Mouse (Mus musculus) stomach, embryonic 14.5 days (tissue): ENCODE measurements around the gene A730071L15Rik. TPM values are rescaled to one million over a fixed set of nuclear protein-coding genes. Genes with fewer than 3 reads are reported as not detected.
A peak's percentile ranks its signal among the peaks of the same experiment; 100 is the strongest.

Experiments used
- ATAC-seq: fragments of 200-750 bp; cut with Nextera tagmentation; 2 replicates; pipeline ENCODE4 v1.8.0; 2017; ENCODE audit warnings: low read depth, moderate TSS enrichment; ENCODE audit not compliant: insufficient number of reproducible peaks, insufficient read depth, low FRiP score
- H3K27ac ChIP-seq: fragments of 300-500 bp; sonication (generic); 2 replicates; pipeline ENCODE4 v1.5.1; 2014; ENCODE audit warnings: mild to moderate bottlenecking, low read length, moderate library complexity, mixed read lengths
- H3K27me3 ChIP-seq: fragments of 300-500 bp; sonication (generic); 2 replicates; pipeline ENCODE4 v1.6.1; 2014; ENCODE audit warnings: low read length, control low read depth, mixed read lengths; ENCODE audit not compliant: control insufficient read depth, insufficient read depth
- H3K36me3 ChIP-seq: fragments of 300-500 bp; sonication (generic); 2 replicates; pipeline ENCODE4 v1.6.1; 2014; ENCODE audit warnings: mild to moderate bottlenecking, control low read depth, low read length, moderate library complexity, mixed read lengths; ENCODE audit not compliant: control insufficient read depth, insufficient read depth
- H3K4me1 ChIP-seq: fragments of 300-500 bp; sonication (generic); 2 replicates; pipeline ENCODE4 v1.6.1; 2014; ENCODE audit warnings: low read length, control low read depth, mixed read lengths; ENCODE audit not compliant: control insufficient read depth, insufficient read depth
- H3K4me2 ChIP-seq: fragments of 300-500 bp; sonication (generic); replicated peaks from 2 replicates; pipeline ENCODE4 v1.6.1; 2014; ENCODE audit warnings: low read depth, low read length, control low read depth
- H3K4me3 ChIP-seq: fragments of 300-500 bp; sonication (generic); 2 replicates; pipeline ENCODE4 v1.5.1; 2014; ENCODE audit warnings: low read depth, low read length, control low read depth
- H3K9ac ChIP-seq: fragments of 300-500 bp; sonication (generic); replicated peaks from 2 replicates; pipeline ENCODE4 v1.6.1; 2014; ENCODE audit warnings: low read depth, mild to moderate bottlenecking, control low read depth, low read length, moderate library complexity, mixed read lengths
- H3K9me3 ChIP-seq: fragments of 300-500 bp; sonication (generic); 2 replicates; pipeline ENCODE4 v1.6.1; 2016; ENCODE audit warnings: low read depth, low read length, control low read depth; ENCODE audit not compliant: control insufficient read depth
- WGBS: fragments of 180-500 bp; shearing (Covaris S2); extraction: QIAGEN DNeasy Blood & Tissue Kit; methylation state at CpG from one replicate; pipeline ENCODE4 v1.1.7; 2014; 5-methylcytosine and 5-hydroxymethylcytosine counted together
- polyA plus RNA-seq: library from polyadenylated mRNA; unstranded; fragments of >200 nt; fragmentation: Nextera tagmentation; extraction: Ambion mirVana; gene quantifications from 2 replicates; pipeline ENCODE4 v1.2.1, GENCODE M21; 2014

A730071L15Rik gene
- polyA plus RNA-seq, 1 experiment from 2014 or later, result 0.93 TPM

DNA sequence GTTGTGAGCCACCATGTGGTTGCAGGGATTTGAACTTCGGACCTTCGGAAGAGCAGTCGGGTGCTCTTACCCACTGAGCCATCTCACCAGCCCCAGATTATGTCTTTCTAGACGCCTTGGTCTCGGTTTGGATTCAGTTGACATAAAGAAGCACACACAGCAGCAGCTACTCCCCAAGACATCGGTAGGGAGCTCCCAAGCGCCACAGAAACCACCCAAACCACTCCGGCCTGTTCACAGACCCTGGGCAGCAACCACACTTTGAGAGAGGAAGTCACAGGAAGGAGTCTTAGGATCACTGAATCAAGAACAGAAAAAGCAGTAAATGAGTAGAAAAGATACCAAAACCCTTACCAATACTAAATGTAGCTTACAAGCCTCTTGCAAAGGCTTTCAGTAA is 3.0 kb upstream of the A730071L15Rik start:
- no peaks in the 10 kb centered on the region for H3K9me3 ChIP-seq
- no peak overlapping the region for H3K27ac ChIP-seq
- peaks cover 10% of the 10 kb centered on the region for H3K4me1 ChIP-seq
- WGBS, result 89% methylated on average over 8 of the region's 8 CpGs
- no peak overlapping the region for H3K4me3 ChIP-seq
- H3K36me3 ChIP-seq, result peaks cover 10% of the 10 kb centered on the region
- H3K9ac ChIP-seq, result no peak overlapping the region
- H3K27me3 ChIP-seq, result no peaks in the 10 kb centered on the region
- H3K4me2 ChIP-seq, result no peak overlapping the region
- no peak for ATAC-seq

- no peak overlapping the region for H3K27ac ChIP-seq
- H3K9ac ChIP-seq, result no peak overlapping the region
- no peak overlapping the region for H3K4me3 ChIP-seq
- 85% methylated on average over 4 of the region's 4 CpGs for WGBS
- H3K27me3 ChIP-seq, result no peaks in the 10 kb centered on the region
- H3K9me3 ChIP-seq, result no peaks in the 10 kb centered on the region
- no peaks in the 10 kb centered on the region; the same call in 1 of the 2 replicates for H3K36me3 ChIP-seq
- H3K4me2 ChIP-seq, result peak overlapping the region; percentile 57; the same call in 1 of the 2 replicates
- ATAC-seq, result no peak
- peaks cover 10% of the 10 kb centered on the region for H3K4me1 ChIP-seq
Observed at GRCm38 (mm10) chr11:6198449-6198848, 1.4 kb upstream of the A730071L15Rik start.

GRCm38 (mm10) chr11:6200087-6200569 is 299 bp downstream of the A730071L15Rik start, which contains the start of gene Nudcd3:
Nudcd3 (minus strand) TSS chr11:6200415.
- WGBS, result under 1% methylated on average over 39 of the region's 39 CpGs

DNA sequence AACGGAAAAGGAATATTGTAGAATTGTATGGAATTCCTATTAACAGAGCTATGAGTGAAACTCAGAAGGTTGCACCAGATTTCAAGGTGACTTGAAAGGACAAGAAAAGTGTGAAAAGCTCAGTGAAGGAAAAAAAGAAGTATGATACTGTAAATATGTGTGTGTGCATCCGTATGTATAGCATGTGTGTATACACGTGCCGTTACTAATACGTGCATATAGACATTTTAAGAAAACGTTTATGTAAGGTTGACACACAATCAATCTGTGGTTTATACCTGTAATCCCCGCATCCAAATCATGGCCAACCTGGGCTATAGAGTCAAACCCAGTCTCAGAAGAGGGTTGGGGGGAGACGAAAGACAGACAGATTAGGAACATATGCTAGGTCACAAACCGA is 741 bp downstream of the A730071L15Rik start:
- H3K4me3 ChIP-seq, result peak overlapping the region; percentile 97
- no peaks in the 10 kb centered on the region for H3K9me3 ChIP-seq
- peak overlapping the region; percentile 82; the same call in 1 of the 2 replicates for H3K9ac ChIP-seq
- WGBS, result 23% methylated on average over 9 of the region's 9 CpGs
- no peak for ATAC-seq
- H3K36me3 ChIP-seq, result no peaks in the 10 kb centered on the region; the same call in 1 of the 2 replicates
- H3K4me2 ChIP-seq, result peak overlapping the region; percentile 57
- H3K27me3 ChIP-seq, result no peaks in the 10 kb centered on the region
- peaks cover 10% of the 10 kb centered on the region for H3K4me1 ChIP-seq
- peak overlapping the region; percentile 95; the same call in 1 of the 2 replicates for H3K27ac ChIP-seq

More at GRCm38 (mm10) chr11:6200087-6200569, 299 bp downstream of the A730071L15Rik start, which contains the start of gene Nudcd3:
- Histone ChIP-seq H3K27ac (peak within 1 kb of the TSS; percentile 95), H3K4me1 (peaks cover 10% of the 10 kb centered on the region), H3K9ac (peak within 1 kb of the TSS; percentile 82), H3K9me3 (no peaks in the 10 kb centered on the region), H3K4me2 (peak within 1 kb of the TSS; percentile 57), H3K27me3 (no peaks in the 10 kb centered on the region), H3K4me3 (peak within 1 kb of the TSS; percentile 97), H3K36me3 (no peaks in the 10 kb centered on the region; the same call in 1 of the 2 replicates)
- peak; percentile 96 for ATAC-seq

GRCm38 (mm10) chr11:6207090-6207489 is 7.3 kb downstream of the A730071L15Rik start:
- no peaks in the 10 kb centered on the region for H3K36me3 ChIP-seq
- H3K4me1 ChIP-seq, result no peaks in the 10 kb centered on the region
- WGBS, result 79% methylated on average over 2 of the region's 2 CpGs
- no peak overlapping the region for H3K9ac ChIP-seq
- H3K9me3 ChIP-seq, result no peaks in the 10 kb centered on the region
- H3K4me2 ChIP-seq, result no peak overlapping the region
- H3K27me3 ChIP-seq, result no peaks in the 10 kb centered on the region
- H3K4me3 ChIP-seq, result no peak overlapping the region
- ATAC-seq, result no peak
- no peak overlapping the region for H3K27ac ChIP-seq

GRCm38 (mm10) chr11:6208158-6208557 is 8.3 kb downstream of the A730071L15Rik start:
- H3K4me1 ChIP-seq, result no peaks in the 10 kb centered on the region
- no peak for ATAC-seq
- no peaks in the 10 kb centered on the region for H3K27me3 ChIP-seq
- WGBS, result 78% methylated on average over 1 of the region's 1 CpGs
- no peak overlapping the region for H3K4me2 ChIP-seq
- H3K36me3 ChIP-seq, result no peaks in the 10 kb centered on the region
- H3K9ac ChIP-seq, result no peak overlapping the region
- H3K4me3 ChIP-seq, result no peak overlapping the region
- no peak overlapping the region for H3K27ac ChIP-seq
- H3K9me3 ChIP-seq, result no peaks in the 10 kb centered on the region

- no peaks in the 10 kb centered on the region for H3K27me3 ChIP-seq
- ATAC-seq, result no peak
Observed at GRCm38 (mm10) chr11:6216834-6217233, 17.0 kb downstream of the A730071L15Rik start.

DNA sequence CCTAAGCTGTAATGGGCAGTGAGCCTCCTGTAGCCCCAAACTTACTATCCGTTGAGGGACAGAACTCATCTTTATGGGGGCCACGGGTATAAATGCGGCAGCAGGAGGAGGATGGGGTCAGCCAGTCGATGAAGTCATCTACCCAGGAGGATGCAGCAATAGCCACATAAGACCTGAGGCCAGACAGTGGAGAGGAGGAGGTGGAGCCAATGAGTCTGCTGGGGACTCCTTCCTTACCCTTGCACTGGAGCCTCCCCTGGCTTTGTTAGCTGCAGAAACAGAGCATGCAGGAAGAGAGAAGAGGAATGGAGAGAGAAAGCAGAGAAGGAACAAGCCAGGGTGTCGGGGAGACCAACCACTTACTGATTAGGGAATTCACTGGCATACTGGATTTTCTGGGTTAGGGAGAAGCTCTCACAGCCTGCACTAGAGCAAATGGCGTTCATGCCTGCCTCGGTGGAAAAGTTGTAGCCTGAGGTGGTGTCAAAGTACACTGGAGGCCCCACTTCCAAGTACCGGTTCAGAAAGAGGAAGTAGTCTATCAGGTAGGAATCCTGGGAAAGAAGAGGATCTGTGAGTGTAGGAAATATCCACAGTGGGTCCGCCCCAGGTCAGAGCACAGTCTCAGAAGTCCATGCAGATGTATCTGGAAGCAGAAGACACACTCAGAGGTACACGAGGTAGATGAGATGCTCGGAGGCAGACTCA is 18.5 kb downstream of the A730071L15Rik start:
- H3K36me3 ChIP-seq, result no peaks in the 10 kb centered on the region
- WGBS, result 77% methylated on average over 11 of the region's 11 CpGs
- no peaks in the 10 kb centered on the region for H3K27me3 ChIP-seq
- no peak overlapping the region for H3K9ac ChIP-seq
- no peaks in the 10 kb centered on the region for H3K9me3 ChIP-seq
- no peak for ATAC-seq
- no peaks in the 10 kb centered on the region for H3K4me1 ChIP-seq
- no peak overlapping the region for H3K4me2 ChIP-seq
- H3K4me3 ChIP-seq, result no peak overlapping the region
- no peak overlapping the region for H3K27ac ChIP-seq

More at GRCm38 (mm10) chr11:6216834-6217233, 17.0 kb downstream of the A730071L15Rik start:
- H3K4me2 ChIP-seq, result no peak overlapping the region
- H3K9ac ChIP-seq, result no peak overlapping the region
- no peaks in the 10 kb centered on the region for H3K9me3 ChIP-seq
- H3K4me3 ChIP-seq, result no peak overlapping the region
- H3K27ac ChIP-seq, result no peak overlapping the region
- WGBS, result 43% methylated on average over 3 of the region's 3 CpGs
- no peaks in the 10 kb centered on the region for H3K36me3 ChIP-seq
- no peaks in the 10 kb centered on the region for H3K4me1 ChIP-seq
